Mouse (Mus musculus) liver, adult (tissue): ENCODE data around the gene Traf2.

Experiments
- GATA4 ChIP-seq: IDR thresholded peaks from 2 replicates; pipeline ENCODE4 v1.6.1; 2014; ENCODE audit warnings: mild to moderate bottlenecking, low read length; ENCODE audit not compliant: insufficient replicate concordance

Gene Traf2

GRCm38 (mm10) chr2:25526510-25527302 is 20.0 kb downstream of the Traf2 start:
- TF ChIP-seq GATA4 = no peak

- TF ChIP-seq GATA4 = no peak
Observed at GRCm38 (mm10) chr2:25509912-25510311, 36.8 kb downstream of the Traf2 start.

GRCm38 (mm10) chr2:25506964-25507363 is 39.8 kb downstream of the Traf2 start:
- no peak for TF ChIP-seq GATA4

- no peak for TF ChIP-seq GATA4
Observed at GRCm38 (mm10) chr2:25505860-25506259, 40.9 kb downstream of the Traf2 start.

GRCm38 (mm10) chr2:25505000-25505399 is 41.7 kb downstream of the Traf2 start:
- TF ChIP-seq GATA4 = no peak

- no peak for TF ChIP-seq GATA4
Observed at GRCm38 (mm10) chr2:25504538-25504937, 42.2 kb downstream of the Traf2 start.

- TF ChIP-seq GATA4 = no peak
Observed at GRCm38 (mm10) chr2:25502726-25503125, 44.0 kb downstream of the Traf2 start.

GRCm38 (mm10) chr2:25501593-25502486 is 44.9 kb downstream of the Traf2 start, which contains the start of gene C8g:
Gene C8g (minus strand): TSS chr2:25501719.
- TF ChIP-seq GATA4 = no peak

GRCm38 (mm10) chr2:25500576-25501405 is 45.9 kb downstream of the Traf2 start, which contains the start of gene Fbxw5:
Gene Fbxw5 (plus strand): TSS chr2:25500750.
- no peak for TF ChIP-seq GATA4

- no peak for TF ChIP-seq GATA4
Observed at GRCm38 (mm10) chr2:25500071-25500575, 46.6 kb downstream of the Traf2 start.

- TF ChIP-seq GATA4 = no peak
Observed at GRCm38 (mm10) chr2:25498622-25499478, 47.9 kb downstream of the Traf2 start.

- no peak for TF ChIP-seq GATA4
Observed at GRCm38 (mm10) chr2:25497846-25498575, 48.7 kb downstream of the Traf2 start.

- TF ChIP-seq GATA4 = no peak
Observed at GRCm38 (mm10) chr2:25496462-25496861, 50.3 kb downstream of the Traf2 start.

- no peak for TF ChIP-seq GATA4
Observed at GRCm38 (mm10) chr2:25493476-25493961, 53.2 kb downstream of the Traf2 start, which contains the start of gene Lcn12. Gene Lcn12 (minus strand): TSS chr2:25493911.
